ENCODE assay signal across 24 mouse cellular contexts in genomic region chr8:122038076-122038475, GRCm38 (mm10).
DNase-seq lines count a peak whose midpoint lies in the region; ATAC-seq and TF ChIP-seq lines count a peak whose summit lies in the region.
"Had no signal": no experiment of that assay in that cellular context is flagged by ENCODE, and none has a peak within 500 bp of the region (broad histone marks: within the 10 kb centered on the region; RNA-seq: fewer than 3 reads in every experiment).

No protein-coding gene starts in this region.

- WGBS in heart, embryonic 10.5 days = 87% methylated on average over 6 of the region's 6 CpGs
- 94% methylated on average over 6 of the region's 6 CpGs for WGBS in hindbrain, embryonic 11.5 days
- 95% methylated on average over 6 of the region's 6 CpGs for WGBS in kidney, adult 2 months

- no peaks in the 10 kb centered on the region for H3K36me3 ChIP-seq in heart, embryonic 10.5 days
- no peaks in the 10 kb centered on the region for H3K36me3 ChIP-seq in hindbrain, embryonic 11.5 days (ENCODE audit: control insufficient read depth, insufficient read depth, low read length)
- no peaks in the 10 kb centered on the region for H3K36me3 ChIP-seq in kidney, adult 2 months (ENCODE audit: control insufficient read depth, insufficient read depth, low read length)
- H3K36me3 ChIP-seq: embryonic facial prominence, embryonic 13.5 days; heart, embryonic 15.5 days had no signal

- no peak for DNase-seq in heart, embryonic 10.5 days (ENCODE audit: low spot score)
- DNase-seq in heart, adult 11 months = no peak
- peak; percentile 83 for DNase-seq in adrenal gland, adult 2 months
- DNase-seq in adrenal gland, postnatal 25 days = peak; percentile 34
- no peak for DNase-seq in layer of hippocampus, adult 9-10 months (ENCODE audit: low spot score)
- no peak for DNase-seq in hindbrain, embryonic 11.5 days (ENCODE audit: low spot score)
- no peak for DNase-seq in kidney, adult 2 months
- DNase-seq: B cell, adult 2 months; cerebellum, adult 11-12 months; cerebellum, adult 9-10 months; cerebellum, postnatal 25 days; forebrain, postnatal 0 days; gastrocnemius, postnatal 36 days; heart, adult 18-20 months; heart, postnatal 14 days; kidney, adult 9 months had no signal

- no peak overlapping the region for H3K9ac ChIP-seq in hindbrain, embryonic 11.5 days (ENCODE audit: low read depth, low read length)
- H3K9ac ChIP-seq: embryonic facial prominence, embryonic 13.5 days; forebrain, embryonic 13.5 days; forebrain, postnatal 0 days; heart, embryonic 15.5 days; hindbrain, embryonic 14.5 days had no signal

- peaks cover 80% of the 10 kb centered on the region for H3K4me1 ChIP-seq in heart, embryonic 10.5 days
- no peaks in the 10 kb centered on the region; the same call in 1 of the 2 replicates for H3K4me1 ChIP-seq in hindbrain, embryonic 11.5 days (replicated peaks; ENCODE audit: control insufficient read depth, insufficient read depth, low read length)
- H3K4me1 ChIP-seq in kidney, adult 2 months (ENCODE audit: control insufficient read depth, insufficient read depth, low read length) = no peaks in the 10 kb centered on the region
- H3K4me1 ChIP-seq: forebrain, embryonic 13.5 days had no signal

- TF ChIP-seq POLR2A in kidney, adult 2 months (IDR thresholded peaks at IDR 0.05; ENCODE audit: low read depth, low read length) = no peak

- H3K9me3 ChIP-seq in heart, embryonic 10.5 days = no peaks in the 10 kb centered on the region
- H3K9me3 ChIP-seq in hindbrain, embryonic 11.5 days (ENCODE audit: control insufficient read depth, low read length) = no peaks in the 10 kb centered on the region
- H3K9me3 ChIP-seq: embryonic facial prominence, embryonic 13.5 days; forebrain, embryonic 13.5 days; heart, embryonic 15.5 days had no signal

- no peak overlapping the region for H3K4me3 ChIP-seq in heart, embryonic 10.5 days
- no peak overlapping the region for H3K4me3 ChIP-seq in hindbrain, embryonic 11.5 days (ENCODE audit: low read depth, low read length)
- no peak overlapping the region for H3K4me3 ChIP-seq in kidney, adult 2 months (ENCODE audit: insufficient read depth, low read depth, low read length)
- H3K4me3 ChIP-seq: embryonic facial prominence, embryonic 13.5 days; forebrain, embryonic 13.5 days; heart, embryonic 15.5 days had no signal

- TF ChIP-seq CTCF in kidney, adult 2 months (conservative IDR thresholded peaks at IDR 0.05; ENCODE audit: insufficient read depth, insufficient read length, low read depth, low read length) = no peak

- peak overlapping the region; percentile 42; the same call in 1 of the 2 replicates for H3K27ac ChIP-seq in heart, embryonic 10.5 days
- H3K27ac ChIP-seq in hindbrain, embryonic 11.5 days (ENCODE audit: low read depth, low read length) = no peak overlapping the region
- H3K27ac ChIP-seq in kidney, adult 2 months (ENCODE audit: insufficient read depth, low read depth, low read length) = no peak overlapping the region
- H3K27ac ChIP-seq: embryonic facial prominence, embryonic 13.5 days; forebrain, embryonic 13.5 days; heart, embryonic 15.5 days; hindbrain, embryonic 14.5 days had no signal

- H3K4me2 ChIP-seq in hindbrain, embryonic 11.5 days (replicated peaks; ENCODE audit: low read depth, low read length) = no peak overlapping the region
- H3K4me2 ChIP-seq: embryonic facial prominence, embryonic 13.5 days; forebrain, embryonic 13.5 days; heart, embryonic 11.5 days; heart, embryonic 15.5 days; hindbrain, embryonic 14.5 days had no signal

- no peak for ATAC-seq in hindbrain, embryonic 11.5 days (ENCODE audit: low FRiP score)
- ATAC-seq: activated CD4-positive, CD25-positive, alpha-beta regulatory T cell, adult 4 months; forebrain, embryonic 13.5 days; forebrain, postnatal 0 days; intestine, embryonic 16.5 days; Patski had no signal

- H3K27me3 ChIP-seq in heart, embryonic 10.5 days (ENCODE audit: insufficient read depth, poor library complexity, severe bottlenecking) = 0 out of 2 replicates have a peak, but pooled peaks cover 8% of the 10 kb centered on the region
- H3K27me3 ChIP-seq in hindbrain, embryonic 11.5 days (ENCODE audit: control insufficient read depth, insufficient read depth, low read length) = no peaks in the 10 kb centered on the region
- no peaks in the 10 kb centered on the region for H3K27me3 ChIP-seq in kidney, adult 2 months (replicated peaks; ENCODE audit: control insufficient read depth, insufficient read depth, low read length)
- H3K27me3 ChIP-seq: embryonic facial prominence, embryonic 13.5 days; forebrain, embryonic 13.5 days; Patski had no signal

Comparison
In these comparisons a context has a peak if more than half of its experiments do, and no peak if none do; other contexts are left out.
1. DNase-seq: peak in adrenal gland, adult 2 months (single experiment) and adrenal gland, postnatal 25 days (single experiment); none in heart, embryonic 10.5 days (single experiment), heart, adult 11 months (single experiment), layer of hippocampus, adult 9-10 months (single experiment), hindbrain, embryonic 11.5 days (single experiment) and kidney, adult 2 months (single experiment).